Mouse (Mus musculus) lung, postnatal 0 days (tissue): ENCODE results near the gene Vps26c. TPM values are rescaled to one million over a fixed set of nuclear protein-coding genes. Genes with fewer than 3 reads are reported as not detected.
A peak's percentile ranks its signal among the peaks of the same experiment; 100 is the strongest.

Experiments used
- ATAC-seq: fragments of 200-750 bp; cut with Nextera tagmentation; 2 replicates; pipeline ENCODE4 v1.8.0; 2017; ENCODE audit warnings: moderate library complexity
- DNase-seq: peaks from one replicate; pipeline ENCODE4 v3.0.0-alpha.2; 2016; ENCODE audit warnings: low spot score
- H3K27ac ChIP-seq: fragments of 300-500 bp; sonication (generic); 2 replicates; pipeline ENCODE4 v1.5.1; 2014; ENCODE audit warnings: antibody characterized with exemption, mild to moderate bottlenecking, low read length, mixed read lengths
- H3K27me3 ChIP-seq: fragments of 300-500 bp; sonication (generic); replicated peaks from 2 replicates; pipeline ENCODE4 v1.6.1; 2014; ENCODE audit warnings: low read length, mixed read lengths; ENCODE audit not compliant: insufficient read depth
- H3K36me3 ChIP-seq: fragments of 300-500 bp; sonication (generic); 2 replicates; pipeline ENCODE4 v1.6.1; 2014; ENCODE audit warnings: low read length, mixed read lengths; ENCODE audit not compliant: insufficient read depth
- H3K4me1 ChIP-seq: fragments of 300-500 bp; sonication (generic); 2 replicates; pipeline ENCODE4 v1.6.1; 2014; ENCODE audit warnings: antibody characterized with exemption, low read depth, low read length, mixed read lengths; ENCODE audit not compliant: insufficient read depth
- H3K4me2 ChIP-seq: fragments of 300-500 bp; sonication (generic); replicated peaks from 2 replicates; pipeline ENCODE4 v1.6.1; 2014; ENCODE audit warnings: low read depth, mild to moderate bottlenecking, low read length, moderate library complexity, mixed read lengths
- H3K4me3 ChIP-seq: fragments of 300-500 bp; sonication (generic); 2 replicates; pipeline ENCODE4 v1.5.1; 2014; ENCODE audit warnings: low read depth, low read length
- H3K9ac ChIP-seq: fragments of 300-500 bp; sonication (generic); replicated peaks from 2 replicates; pipeline ENCODE4 v1.6.1; 2014; ENCODE audit warnings: low read depth, mild to moderate bottlenecking
- H3K9me3 ChIP-seq: fragments of 300-500 bp; sonication (generic); 2 replicates; pipeline ENCODE4 v1.6.1; 2016; ENCODE audit warnings: low read length, mixed read lengths
- CTCF ChIP-seq: IDR thresholded peaks from 2 replicates; pipeline ENCODE4 v1.5.1; 2016; ENCODE audit warnings: antibody characterized with exemption, mild to moderate bottlenecking
- EP300 ChIP-seq: IDR thresholded peaks from 2 replicates; pipeline ENCODE4 v1.6.1; 2016; ENCODE audit warnings: antibody characterized with exemption, mild to moderate bottlenecking, control low read depth
- WGBS: fragments of 180-500 bp; shearing (Covaris S2); extraction: QIAGEN DNeasy Blood & Tissue Kit; methylation state at CpG from one replicate; pipeline ENCODE4 v1.1.7; 2014; 5-methylcytosine and 5-hydroxymethylcytosine counted together
- polyA plus RNA-seq: library from polyadenylated mRNA; unstranded; fragments of >200 nt; fragmentation: Nextera tagmentation; extraction: Ambion mirVana; gene quantifications from 2 replicates; pipeline ENCODE4 v1.2.1, GENCODE M21; 2015

The Vps26c gene
- polyA plus RNA-seq, 1 experiment from 2014 or later, result 46.6 TPM

GRCm38 (mm10) chr16:94566834-94567585 lies 40.4 kb upstream of the Vps26c start:
- Histone ChIP-seq H3K4me2 (no peak overlapping the region), H3K9me3 (no peaks in the 10 kb centered on the region), H3K4me3 (no peak overlapping the region), H3K27me3 (no peaks in the 10 kb centered on the region), H3K9ac (no peak overlapping the region), H3K4me1 (peaks cover 7% of the 10 kb centered on the region), H3K36me3 (no peaks in the 10 kb centered on the region), H3K27ac (peak overlapping the region; percentile 100; the same call in 1 of the 2 replicates)
- 78% methylated on average over 11 of the region's 11 CpGs for WGBS
- DNase-seq (no peak), ATAC-seq (no peak)
- no peak for TF ChIP-seq CTCF
- TF ChIP-seq EP300, result no peak

- Histone ChIP-seq H3K9me3 (no peaks in the 10 kb centered on the region), H3K27me3 (no peaks in the 10 kb centered on the region), H3K4me2 (no peak overlapping the region), H3K4me3 (no peak overlapping the region), H3K4me1 (peaks cover 3% of the 10 kb centered on the region; the same call in 1 of the 2 replicates), H3K36me3 (no peaks in the 10 kb centered on the region), H3K9ac (no peak overlapping the region), H3K27ac (no peak overlapping the region)
- WGBS, result 11% methylated on average over 8 of the region's 8 CpGs
- ATAC-seq, result no peak
- TF ChIP-seq EP300, result no peak
- peak; percentile 41 for DNase-seq
Measured at GRCm38 (mm10) chr16:94566124-94566523, 39.5 kb upstream of the Vps26c start.

- Histone ChIP-seq H3K4me1 (peaks cover 11% of the 10 kb centered on the region; the same call in 1 of the 2 replicates), H3K9me3 (no peaks in the 10 kb centered on the region), H3K4me2 (no peak overlapping the region), H3K27me3 (no peaks in the 10 kb centered on the region), H3K4me3 (no peak overlapping the region), H3K27ac (peak overlapping the region; percentile 68), H3K36me3 (no peaks in the 10 kb centered on the region), H3K9ac (no peak overlapping the region)
- WGBS, result 55% methylated on average over 5 of the region's 5 CpGs
- TF ChIP-seq EP300 (peak; percentile 54), CTCF (no peak)
- DNase-seq (peak; percentile 60), ATAC-seq (peak; percentile 57)
Measured at GRCm38 (mm10) chr16:94560618-94561017, 34.0 kb upstream of the Vps26c start.

- no peak overlapping the region; the same call in 1 of the 2 replicates for H3K4me2 ChIP-seq
- H3K4me1 ChIP-seq, result peaks cover 11% of the 10 kb centered on the region; the same call in 1 of the 2 replicates
- H3K4me3 ChIP-seq, result no peak overlapping the region
- no peak for ATAC-seq
- peak overlapping the region; percentile 68 for H3K27ac ChIP-seq
- no peaks in the 10 kb centered on the region for H3K9me3 ChIP-seq
- H3K27me3 ChIP-seq, result no peaks in the 10 kb centered on the region
- no peak overlapping the region for H3K9ac ChIP-seq
- H3K36me3 ChIP-seq, result no peaks in the 10 kb centered on the region
- TF ChIP-seq EP300 (no peak), CTCF (no peak)
- DNase-seq, result no peak
- 35% methylated on average over 7 of the region's 7 CpGs for WGBS
Measured at GRCm38 (mm10) chr16:94559782-94560181, 33.2 kb upstream of the Vps26c start.

- H3K4me2 ChIP-seq, result peak overlapping the region; percentile 34
- no peak overlapping the region for H3K9ac ChIP-seq
- peak; percentile 48 for DNase-seq
- 17% methylated on average over 7 of the region's 7 CpGs for WGBS
- H3K36me3 ChIP-seq, result no peaks in the 10 kb centered on the region
- peak overlapping the region; percentile 45 for H3K27ac ChIP-seq
- TF ChIP-seq EP300 (0 out of 2 replicates have a peak, but pooled peaks have one; percentile 25), CTCF (no peak)
- no peaks in the 10 kb centered on the region for H3K27me3 ChIP-seq
- no peaks in the 10 kb centered on the region for H3K9me3 ChIP-seq
- H3K4me1 ChIP-seq, result peaks cover 11% of the 10 kb centered on the region; the same call in 1 of the 2 replicates
- H3K4me3 ChIP-seq, result no peak overlapping the region
- ATAC-seq, result peak; percentile 30; the same call in 1 of the 2 replicates
Measured at GRCm38 (mm10) chr16:94559282-94559681, 32.7 kb upstream of the Vps26c start.

GRCm38 (mm10) chr16:94556228-94556627 lies 29.6 kb upstream of the Vps26c start:
- H3K27ac ChIP-seq, result no peak overlapping the region
- no peak overlapping the region for H3K4me3 ChIP-seq
- H3K9ac ChIP-seq, result no peak overlapping the region
- peaks cover 11% of the 10 kb centered on the region; the same call in 1 of the 2 replicates for H3K4me1 ChIP-seq
- no peaks in the 10 kb centered on the region for H3K27me3 ChIP-seq
- H3K36me3 ChIP-seq, result no peaks in the 10 kb centered on the region
- H3K4me2 ChIP-seq, result no peak overlapping the region
- ATAC-seq (peak; percentile 68), DNase-seq (peak; percentile 81)
- 63% methylated on average over 5 of the region's 5 CpGs for WGBS
- no peaks in the 10 kb centered on the region for H3K9me3 ChIP-seq
- TF ChIP-seq CTCF (no peak), EP300 (no peak)
